Mouse (Mus musculus) ES-E14 (cell line): ENCODE results near the gene Pak4. TPM values are rescaled to one million over a fixed set of nuclear protein-coding genes. Genes with fewer than 3 reads are reported as not detected.

Experiments
- DNase-seq: peaks from one replicate; pipeline ENCODE4 v3.0.0-alpha.2; 2013; ENCODE audit warnings: low read depth, low spot score
- H3K27ac ChIP-seq: 2 replicates; pipeline ENCODE4 v1.5.1; 2012; ENCODE audit warnings: low read depth, mild to moderate bottlenecking, low read length, moderate library complexity, mixed read lengths; ENCODE audit not compliant: poor library complexity, insufficient read depth, severe bottlenecking
- H3K36me3 ChIP-seq: 2 replicates; pipeline ENCODE4 v1.6.1; 2012; ENCODE audit warnings: mild to moderate bottlenecking, low read length, moderate library complexity, mixed read lengths; ENCODE audit not compliant: control insufficient read depth, poor library complexity, insufficient read depth, severe bottlenecking
- H3K4me1 ChIP-seq, 2 experiments: fragments of 150-350 bp in 1 of 2; sonication (generic) in 1 of 2; 2 replicates each; pipeline ENCODE4 v1.6.1; 2012; ENCODE audit warnings: low read length in 2 of 2, mild to moderate bottlenecking in 1 of 2, mixed read lengths in 1 of 2; ENCODE audit not compliant: control insufficient read depth in 2 of 2, insufficient read depth in 2 of 2, poor library complexity in 1 of 2
- H3K4me3 ChIP-seq, 2 experiments: fragments of 150-350 bp in 1 of 2; sonication (generic) in 1 of 2; 2 replicates each; pipeline ENCODE4 v1.5.1; 2012; ENCODE audit warnings: low read length in 2 of 2, low read depth in 1 of 2, mild to moderate bottlenecking in 1 of 2, mixed read lengths in 1 of 2; ENCODE audit not compliant: insufficient read depth in 1 of 2, poor library complexity in 1 of 2, severe bottlenecking in 1 of 2
- H3K9ac ChIP-seq: 2 replicates; pipeline ENCODE4 v1.6.1; 2012; ENCODE audit warnings: low read depth, mild to moderate bottlenecking, low read length, mixed read lengths; ENCODE audit not compliant: poor library complexity, insufficient read depth, severe bottlenecking
- H3K9me3 ChIP-seq: fragments of 150-350 bp; sonication (generic); 2 replicates; pipeline ENCODE4 v1.6.1; 2012; ENCODE audit warnings: low read depth, mild to moderate bottlenecking, low read length; ENCODE audit not compliant: control insufficient read depth, insufficient read depth
- CHD2 ChIP-seq: IDR thresholded peaks from 2 replicates; pipeline ENCODE4 v1.6.1; 2014; ENCODE audit warnings: mild to moderate bottlenecking, low read depth, low read length, inconsistent platforms
- HCFC1 ChIP-seq: IDR thresholded peaks from 2 replicates; pipeline ENCODE4 v1.6.1; 2012; ENCODE audit warnings: low read length, inconsistent platforms, borderline replicate concordance; ENCODE audit not compliant: insufficient read depth
- MAFK ChIP-seq: IDR thresholded peaks from 2 replicates; pipeline ENCODE4 v1.6.1; 2014; ENCODE audit warnings: mild to moderate bottlenecking, low read depth, low read length, inconsistent platforms; ENCODE audit not compliant: insufficient read depth
- ZC3H11A ChIP-seq: IDR thresholded peaks from 2 replicates; pipeline ENCODE4 v1.6.1; 2012; ENCODE audit warnings: low read depth, mild to moderate bottlenecking, inconsistent platforms, low read length, borderline replicate concordance
- ZNF384 ChIP-seq: IDR thresholded peaks from 2 replicates; pipeline ENCODE4 v1.6.1; 2012; ENCODE audit warnings: low read depth, low read length, inconsistent platforms
- in situ Hi-C, 2 experiments: fragments of 600-800 bp; cut with MboI; formaldehyde crosslinking; loops; one replicate each; pipeline ENCODE4 v1.15.1; 2025; ENCODE audit warnings: low sequenced_read_pairs in 2 of 2, inconsistent platforms in 1 of 2; ENCODE audit not compliant: unreplicated experiment in 2 of 2
- total RNA-seq: library from RNA; depleted of rRNA; stranded (reverse); fragments of 300-350 nt; gene quantifications from 2 replicates; pipeline ENCODE4 v1.2.3, GENCODE M21; 2012; rRNA removed

Gene Pak4
- 31.9 and 32.2 TPM in 2 replicates for total RNA-seq

GRCm38 (mm10) chr7:28597642-28598446 is at the start of gene Pak4, which contains the start of gene Samd4b:
Gene Pak4, minus strand, starts transcription at chr7:28598185.
Gene Samd4b, minus strand, starts transcription at chr7:28598144.
- in situ Hi-C loops = no loop called here
- H3K4me1 ChIP-seq = peaks cover 15 to 28% of the 10 kb centered on the region in 2 experiments
- TF ChIP-seq ZNF384 (no peak), MAFK (no peak), ZC3H11A (no peak), CHD2 (no peak; the same call in 1 of the 2 replicates)
- peak within 1 kb of the TSS; percentile 91 for H3K27ac ChIP-seq
- H3K4me3 ChIP-seq = peak within 1 kb of the TSS; percentile 78 to 94
- peak within 1 kb of the TSS; percentile 88 for H3K9ac ChIP-seq
- DNase-seq = peak; percentile 97
- H3K9me3 ChIP-seq = no peaks in the 10 kb centered on the region
- H3K36me3 ChIP-seq = peaks cover 7% of the 10 kb centered on the region; the same call in 1 of the 2 replicates

- TF ChIP-seq HCFC1 = no peak
- TF ChIP-seq ZC3H11A = 0 out of 2 replicates have a peak, but pooled peaks have one; percentile 11
- TF ChIP-seq CHD2 = no peak
- in situ Hi-C loops = no loop called here
These were observed 49.0 kb upstream of the Pak4 start for GRCm38 (mm10) chr7:28647016-28647415.

DNA sequence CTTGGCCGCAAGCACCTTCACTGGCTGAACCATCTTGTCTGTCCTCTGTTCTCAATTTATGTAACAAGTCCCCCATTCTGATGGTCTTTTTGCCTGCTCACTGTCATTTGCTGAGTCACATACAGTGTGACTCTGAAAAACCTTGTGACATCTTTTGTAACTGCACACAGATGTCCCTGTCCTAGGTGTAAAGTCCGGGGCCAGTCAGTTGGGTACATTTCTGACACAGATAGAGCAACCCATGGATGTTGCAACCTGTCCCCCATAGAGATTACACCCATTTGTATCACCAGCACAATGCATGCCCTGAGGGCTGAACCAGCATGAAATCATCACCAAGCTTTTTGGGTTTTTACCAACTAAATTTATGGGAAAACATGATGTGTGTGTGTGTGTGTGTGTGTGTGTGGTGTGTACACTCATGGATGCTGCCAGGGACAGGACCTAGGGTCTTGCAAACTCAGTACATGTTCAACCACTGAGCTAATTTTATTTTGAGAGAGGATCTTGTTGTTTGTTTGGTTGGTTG is 48.0 kb upstream of the Pak4 start:
- H3K9ac ChIP-seq = no peak overlapping the region
- no peak for DNase-seq
- H3K4me1 ChIP-seq = peaks cover 0 to 6% of the 10 kb centered on the region in 2 experiments; a peak in 1 of 4 replicates
- no peak overlapping the region for H3K4me3 ChIP-seq
- H3K9me3 ChIP-seq = no peaks in the 10 kb centered on the region
- H3K27ac ChIP-seq = no peak overlapping the region
- no peaks in the 10 kb centered on the region for H3K36me3 ChIP-seq
- TF ChIP-seq ZNF384 (no peak), HCFC1 (no peak), CHD2 (no peak), ZC3H11A (no peak)
- in situ Hi-C loops = no loop called here

More at GRCm38 (mm10) chr7:28647016-28647415, 49.0 kb upstream of the Pak4 start:
- DNase-seq = no peak
- H3K9me3 ChIP-seq = no peaks in the 10 kb centered on the region
- no peak overlapping the region for H3K27ac ChIP-seq
- peaks cover 0 to 6% of the 10 kb centered on the region in 2 experiments; a peak in 1 of 4 replicates for H3K4me1 ChIP-seq
- H3K9ac ChIP-seq = no peak overlapping the region
- H3K4me3 ChIP-seq = no peak overlapping the region
- H3K36me3 ChIP-seq = no peaks in the 10 kb centered on the region

DNA sequence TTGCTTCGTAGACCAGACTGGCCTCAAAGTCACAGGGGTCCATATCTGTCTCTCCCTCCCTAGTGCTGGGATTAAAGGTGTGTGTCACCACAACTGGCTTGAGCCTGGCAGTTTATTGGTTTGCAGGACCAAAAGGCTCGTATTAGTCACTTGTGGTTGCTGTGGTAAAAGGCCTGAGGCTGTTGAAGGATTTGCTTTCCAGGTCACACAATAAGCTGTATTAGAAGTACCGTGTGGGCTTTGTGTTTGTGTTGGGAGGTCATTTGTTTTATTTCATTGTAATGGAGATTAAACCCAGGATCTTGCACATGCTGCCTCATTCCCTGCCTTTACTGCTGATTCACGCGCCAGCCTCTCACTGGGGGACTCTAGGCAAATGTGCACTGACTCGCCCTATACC is 47.4 kb upstream of the Pak4 start:
- in situ Hi-C loops = no loop called here
- no peak for DNase-seq
- no peak for TF ChIP-seq CHD2
- peak; percentile 50; the same call in 1 of the 2 replicates for TF ChIP-seq MAFK
- no peak for TF ChIP-seq HCFC1
- no peak for TF ChIP-seq ZNF384
- H3K4me3 ChIP-seq = no peak overlapping the region
- H3K27ac ChIP-seq = no peak overlapping the region
- no peak overlapping the region for H3K9ac ChIP-seq
- peaks cover 0 to 6% of the 10 kb centered on the region in 2 experiments; a peak in 1 of 4 replicates for H3K4me1 ChIP-seq
- no peaks in the 10 kb centered on the region for H3K9me3 ChIP-seq
- no peaks in the 10 kb centered on the region for H3K36me3 ChIP-seq
